Mouse (Mus musculus) layer of hippocampus, adult 11-12 months (tissue): ENCODE data around the gene Git2.

Experiments used
- DNase-seq: peaks from one replicate; pipeline ENCODE4 v3.0.0; 2022; ENCODE audit warnings: low spot score

The Git2 gene

GRCm38 (mm10) chr5:114681717-114682116, 93.6 kb downstream of the Git2 start:
- no peak for DNase-seq

- DNase-seq: no peak
Observed at GRCm38 (mm10) chr5:114680676-114681285, 94.5 kb downstream of the Git2 start.

DNA sequence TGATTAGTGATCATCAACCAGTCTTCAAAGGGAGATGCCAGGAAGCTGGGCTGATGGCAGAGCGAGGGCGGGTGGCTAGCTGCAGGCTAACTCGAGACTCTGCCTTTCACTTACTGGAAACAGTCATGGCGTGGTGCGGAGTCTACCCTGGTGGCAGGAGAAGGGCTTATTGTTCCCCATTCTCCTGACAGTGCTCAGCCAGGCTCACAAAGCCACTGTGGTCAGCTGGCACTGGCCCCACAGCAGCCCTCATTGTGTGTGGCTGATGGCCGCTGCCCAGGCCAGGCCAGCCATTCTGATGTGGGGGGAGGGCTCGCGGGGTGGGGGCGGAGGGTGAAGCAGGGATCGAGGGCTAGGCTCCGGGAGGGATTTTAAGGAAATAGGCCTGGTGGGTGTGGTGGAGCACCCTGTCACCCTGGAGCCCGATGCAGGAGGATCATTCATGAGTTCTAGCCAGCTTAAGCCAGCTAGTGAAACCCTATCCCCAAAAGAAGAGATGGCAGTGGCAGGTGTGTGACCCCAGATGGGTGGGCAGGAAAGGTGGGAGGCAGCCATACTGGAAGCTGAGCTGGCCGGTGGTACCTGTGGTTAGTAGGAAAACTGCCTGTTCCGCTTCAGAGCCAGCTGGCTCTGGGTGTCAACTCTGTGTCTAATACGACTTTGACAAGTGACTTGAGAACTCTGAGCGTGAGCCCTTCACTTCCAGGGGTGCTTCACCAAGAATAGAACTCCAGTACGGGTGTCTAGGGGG, 95.3 kb downstream of the Git2 start:
- peak; percentile 68 for DNase-seq
